Mouse (Mus musculus) NIH3T3 (cell line): ENCODE data around the gene Gm34653.
"Not testable (repeated sequence)": the region's sequence is repeated elsewhere in the genome, so short reads cannot be mapped to it uniquely, and the experiment has no call there.

Experiments
- DNase-seq: peaks from one replicate; pipeline ENCODE4 v3.0.0-alpha.2; 2012; ENCODE audit warnings: low read depth

The Gm34653 gene

DNA sequence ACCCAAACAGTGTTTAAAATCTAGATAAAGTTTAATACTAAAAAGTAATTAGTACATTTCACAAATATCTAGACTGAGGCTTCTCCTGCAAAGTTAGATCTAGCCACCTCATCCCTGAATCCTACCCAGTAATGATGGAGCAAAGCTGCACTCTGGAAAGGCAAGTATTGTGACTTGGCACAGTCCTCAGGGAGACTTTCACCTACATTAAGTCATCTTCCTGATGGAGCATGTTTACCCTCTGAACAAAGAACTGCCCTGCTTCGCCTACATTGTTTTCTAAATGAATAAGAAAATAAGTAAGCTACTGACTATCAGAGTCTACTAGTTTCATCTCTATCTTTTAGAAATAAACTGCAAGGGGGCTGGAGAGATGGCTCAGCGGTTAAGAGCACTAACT, 14.3 kb upstream of the Gm34653 start:
- DNase-seq: no peak

DNA sequence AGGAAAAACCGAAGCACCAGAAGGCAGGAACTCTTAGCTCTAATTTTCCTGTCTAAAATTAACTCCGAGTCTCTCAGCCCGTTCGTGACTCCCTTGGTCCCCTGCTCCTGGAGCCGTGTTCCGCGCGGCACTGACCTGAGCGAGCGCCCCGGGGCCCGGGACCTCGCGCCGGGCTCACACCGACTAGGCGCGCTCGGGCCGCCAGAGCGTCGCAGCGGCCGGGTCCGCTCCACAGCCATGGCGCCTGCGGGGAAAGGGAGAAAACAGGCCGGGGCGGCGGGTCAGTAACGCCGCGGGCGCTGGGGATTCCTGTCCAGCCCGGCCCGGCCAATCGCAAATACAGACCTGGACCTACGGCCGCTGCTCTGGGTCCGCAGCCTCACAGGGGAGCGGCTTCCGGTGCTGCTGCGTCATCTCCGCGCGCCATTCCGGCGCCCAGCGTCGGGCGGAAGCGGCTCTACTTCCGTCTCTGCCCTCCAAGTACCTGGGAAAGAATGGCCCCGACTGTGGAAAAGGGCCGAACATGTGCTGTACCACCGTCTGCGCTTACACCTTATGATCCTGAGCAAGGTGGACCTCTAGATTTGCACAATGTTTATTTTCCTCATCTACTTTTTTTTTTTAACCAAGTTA, 6.9 kb upstream of the Gm34653 start, which contains the start of gene Fbxw2:
Gene Fbxw2 (minus strand): TSS at position 485 of the 633 bp plus-strand sequence.
- DNase-seq: peak; percentile 96

DNA sequence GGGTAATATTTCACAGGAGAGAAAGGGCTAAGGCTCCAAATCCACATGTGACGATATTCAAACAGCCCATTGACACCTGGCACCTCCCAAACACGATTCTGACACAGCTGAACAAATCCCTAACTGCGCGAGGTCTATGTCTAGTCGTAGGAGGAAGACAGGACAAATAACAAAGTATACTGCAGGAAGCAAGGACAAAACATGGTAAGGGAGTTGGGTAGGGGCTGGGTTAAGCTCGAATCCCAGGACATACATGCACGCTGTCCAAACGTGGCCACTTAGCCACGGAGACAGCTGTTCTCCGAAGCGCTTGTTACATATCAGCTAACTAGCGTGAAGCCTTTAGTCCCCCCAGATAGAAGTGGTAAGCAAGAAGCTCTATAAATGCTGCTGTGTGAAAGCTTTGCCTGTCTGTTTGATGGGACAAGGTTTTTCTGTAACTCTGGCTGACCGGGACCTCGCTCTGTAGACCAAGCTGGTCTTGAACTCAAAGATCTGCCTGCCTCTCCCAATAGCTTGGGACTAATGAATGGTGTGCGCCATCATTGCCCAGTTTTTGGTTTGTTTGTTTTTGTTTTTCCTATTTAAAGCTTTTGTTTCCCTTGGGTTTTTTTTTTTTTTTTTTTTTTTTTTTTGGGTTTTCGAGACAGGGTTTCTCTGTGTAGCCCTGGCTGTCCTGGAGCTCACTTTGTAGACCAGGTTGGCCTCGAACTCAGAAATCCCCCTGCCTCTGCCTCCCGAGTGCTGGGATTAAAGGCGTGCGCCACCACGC, 6.2 kb upstream of the Gm34653 start:
- peak; percentile 14 for DNase-seq

DNA sequence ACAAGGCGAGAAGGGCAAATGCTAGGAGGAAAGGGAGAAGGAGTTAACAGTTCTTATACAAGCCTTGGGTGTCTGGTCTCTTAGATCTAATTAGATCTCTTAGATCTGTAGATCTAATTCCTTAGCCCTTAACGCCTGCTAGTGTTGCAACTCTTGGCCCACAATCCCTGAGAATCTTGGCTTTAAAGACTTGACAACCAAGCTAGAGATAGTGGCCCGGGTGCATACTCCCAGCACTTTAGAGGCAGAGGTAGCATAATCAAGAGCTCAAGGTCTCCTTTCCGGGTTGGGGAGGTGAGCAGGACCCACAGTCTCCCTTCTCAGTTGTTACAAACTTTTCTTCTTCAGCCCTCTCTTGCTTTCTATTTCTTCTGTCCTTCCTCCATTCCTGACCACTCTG, 5.2 kb upstream of the Gm34653 start:
- no peak for DNase-seq

DNA sequence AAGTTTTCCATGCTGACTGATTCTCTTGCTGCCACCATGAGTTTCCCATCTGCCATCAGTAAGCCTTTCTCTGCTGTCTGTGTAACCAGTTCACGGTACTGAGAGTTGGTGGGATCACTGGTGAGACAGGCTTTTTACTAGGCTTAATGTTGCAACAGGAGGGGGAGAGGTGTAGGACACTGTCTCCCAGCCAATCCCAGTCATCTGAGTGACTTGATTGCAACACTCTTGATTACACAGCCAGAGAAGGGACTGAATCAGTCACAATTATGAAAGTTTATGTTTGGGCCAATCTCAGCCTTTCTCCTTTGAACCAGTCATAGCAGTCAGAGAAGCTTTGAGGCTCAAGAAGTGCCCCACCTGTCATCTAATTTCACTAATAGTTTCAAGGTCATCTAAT, 4.8 kb upstream of the Gm34653 start:
- DNase-seq: no peak

DNA sequence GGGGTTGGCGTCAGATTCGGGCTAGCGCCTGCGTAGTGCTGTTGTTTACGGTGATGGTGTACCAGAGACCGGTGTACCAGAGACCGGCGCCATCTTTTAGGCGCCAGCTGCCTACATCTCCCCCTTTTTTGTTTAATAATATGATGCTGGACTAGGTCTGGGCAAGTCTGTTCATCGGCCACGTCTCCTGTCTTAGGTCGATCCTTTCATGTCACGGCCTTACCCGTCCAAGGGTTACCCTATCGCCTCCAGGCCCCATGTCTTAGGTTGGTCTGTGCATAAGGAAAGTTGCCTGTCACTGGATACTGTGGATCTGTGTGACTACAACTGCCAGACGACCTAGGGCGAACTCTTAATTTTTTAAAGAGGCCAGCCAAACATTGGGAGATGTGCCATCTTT, 2.7 kb upstream of the Gm34653 start:
- not testable (repeated sequence) for DNase-seq

DNA sequence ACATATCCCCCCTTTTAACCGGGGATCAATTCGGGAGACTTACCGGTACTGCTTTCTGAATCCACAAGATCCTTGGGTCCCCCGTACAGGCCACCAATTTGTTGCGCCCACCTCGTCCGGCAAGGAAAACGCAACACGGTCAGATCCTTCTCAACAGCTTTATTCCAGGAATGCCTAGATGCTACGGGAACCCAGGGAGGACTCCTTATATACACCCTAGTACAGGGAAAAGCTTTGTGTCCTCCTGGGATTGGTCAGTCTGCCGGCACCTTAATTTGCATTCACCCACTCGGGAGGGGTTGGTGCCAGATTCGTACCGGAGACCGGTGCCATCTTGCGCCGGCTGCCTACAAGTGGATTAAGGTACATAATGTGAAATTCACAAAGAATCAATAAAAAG, 817 bp downstream of the Gm34653 start:
- DNase-seq: no peak

DNA sequence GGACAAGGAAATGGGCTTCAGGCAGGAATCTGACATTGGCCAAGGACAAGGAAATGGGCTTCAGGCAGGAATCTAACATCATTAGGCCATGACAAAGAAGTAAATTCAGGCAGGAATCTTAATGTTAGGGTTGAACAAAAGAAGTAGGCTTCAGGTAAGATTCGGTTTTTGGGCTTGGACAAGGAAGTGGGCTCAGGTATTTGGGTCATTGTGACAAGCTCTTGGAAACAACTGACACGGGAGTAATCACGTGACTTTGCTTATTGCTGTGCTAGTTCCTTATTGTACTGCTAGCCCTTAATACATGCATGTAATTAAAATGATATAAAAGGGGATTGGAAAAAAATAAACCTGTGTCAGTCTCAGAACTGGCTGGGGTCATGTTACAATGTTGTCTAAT, 2.9 kb downstream of the Gm34653 start:
- DNase-seq: no peak

DNA sequence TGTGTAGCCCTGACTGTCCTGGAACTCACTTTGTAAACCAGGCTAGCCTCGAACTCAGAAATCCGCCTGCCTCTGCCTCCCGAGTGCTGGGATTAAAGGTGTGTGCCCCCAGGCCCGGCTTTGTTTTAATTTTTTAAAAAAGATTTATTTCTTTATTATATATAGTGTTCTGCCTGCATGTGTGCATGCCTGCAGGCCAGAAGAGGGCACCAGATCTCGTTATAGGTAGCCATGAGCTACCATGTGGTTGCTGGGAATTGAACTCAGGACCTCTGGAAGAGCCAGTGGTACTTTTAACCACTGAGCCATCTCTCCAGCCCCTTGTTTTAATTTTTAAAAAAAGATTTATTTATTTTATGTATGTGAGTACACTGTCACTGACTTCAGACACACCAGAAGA, 7.3 kb downstream of the Gm34653 start:
- peak; percentile 19 for DNase-seq

DNA sequence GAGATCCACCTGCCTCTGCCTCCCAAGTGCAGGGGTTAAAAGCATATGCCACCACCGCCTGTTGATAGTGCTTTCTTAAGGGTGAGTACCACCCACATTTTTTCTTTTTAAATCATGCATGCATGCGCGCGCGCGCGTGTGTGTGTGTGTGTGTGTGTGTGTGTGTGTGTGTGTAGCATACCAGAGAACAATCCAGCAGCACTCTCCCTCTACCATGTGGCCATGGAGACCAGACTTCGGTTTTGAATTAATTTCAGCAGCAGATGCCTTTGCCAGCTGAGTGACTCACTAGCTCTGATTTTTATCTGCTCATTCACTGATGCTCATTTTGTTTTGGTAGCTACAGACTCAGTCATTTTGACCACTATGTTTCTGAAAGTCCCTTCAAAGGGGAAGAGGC, 8.9 kb downstream of the Gm34653 start:
- peak; percentile 73 for DNase-seq

DNA sequence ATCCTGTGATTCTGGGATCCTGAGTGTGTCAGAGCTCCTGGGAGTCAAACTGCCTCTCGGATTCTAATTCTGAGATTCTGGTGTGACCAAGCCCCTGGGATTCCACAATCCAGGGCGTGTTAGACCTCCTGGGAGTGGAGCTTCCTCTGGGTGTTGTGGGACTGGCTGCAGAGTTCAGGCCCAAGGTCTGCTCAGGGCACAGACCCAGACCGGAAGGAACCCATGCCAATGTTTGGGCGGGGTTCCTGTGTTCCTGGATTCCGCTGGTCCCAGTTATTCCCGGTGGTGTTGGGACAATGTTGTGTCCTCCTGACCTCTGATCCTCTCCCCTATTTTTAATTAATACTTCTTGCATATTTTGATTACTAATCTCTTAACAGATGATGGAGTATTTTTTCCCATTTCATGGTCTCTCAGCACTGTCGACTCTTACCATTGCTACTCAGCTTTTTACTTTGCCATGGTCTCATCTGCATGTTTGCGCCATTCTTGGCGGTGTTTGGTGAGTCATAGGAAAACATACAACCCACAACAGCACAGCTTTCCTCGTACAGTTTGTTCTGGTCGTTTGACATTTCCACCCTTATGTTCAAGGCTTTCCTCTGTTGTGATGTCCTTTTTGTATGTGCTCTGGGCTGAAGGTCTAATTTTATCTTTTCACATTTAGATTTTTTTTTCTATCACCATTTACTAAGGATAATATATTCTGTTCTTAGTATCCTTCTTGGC, 10.6 kb downstream of the Gm34653 start:
- peak; percentile 11 for DNase-seq

DNA sequence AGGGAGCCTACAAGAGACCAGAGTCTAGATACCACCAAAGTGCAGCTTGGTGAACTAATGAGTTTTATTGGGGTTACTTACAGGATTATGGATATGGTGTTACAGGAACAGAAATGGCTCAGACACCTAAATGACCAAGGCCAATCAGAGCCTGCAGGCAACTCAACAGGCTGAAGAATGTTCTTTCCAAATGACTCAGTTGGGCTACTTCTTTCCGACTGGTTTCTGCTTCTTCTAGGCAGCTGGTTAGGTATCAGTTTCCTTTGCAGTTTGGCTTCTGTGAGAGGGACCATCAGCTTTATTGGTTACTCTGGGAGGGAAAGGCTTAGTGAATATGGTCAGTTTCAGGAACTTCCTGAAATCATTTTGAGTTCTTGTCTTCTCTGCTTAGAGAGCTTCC, 14.9 kb downstream of the Gm34653 start:
- DNase-seq: no peak

DNA sequence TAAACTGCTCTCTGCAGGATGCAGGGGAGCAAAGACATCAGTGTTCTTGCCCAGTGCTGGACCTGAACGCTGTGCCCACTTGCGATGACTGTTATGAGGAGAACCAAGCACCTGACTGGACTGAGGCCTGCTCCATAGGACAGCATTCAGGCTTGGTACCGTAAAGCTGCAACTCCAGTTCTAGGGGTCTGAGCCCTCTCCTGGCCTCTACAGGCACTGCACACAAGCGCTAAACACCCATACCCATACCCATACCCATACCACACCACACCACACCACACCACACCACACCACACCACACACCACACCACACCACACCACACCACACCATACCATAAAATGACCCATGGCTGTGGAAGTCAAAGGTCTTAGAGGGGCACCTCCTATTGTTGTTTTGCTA, 22.5 kb downstream of the Gm34653 start:
- DNase-seq: peak; percentile 19

DNA sequence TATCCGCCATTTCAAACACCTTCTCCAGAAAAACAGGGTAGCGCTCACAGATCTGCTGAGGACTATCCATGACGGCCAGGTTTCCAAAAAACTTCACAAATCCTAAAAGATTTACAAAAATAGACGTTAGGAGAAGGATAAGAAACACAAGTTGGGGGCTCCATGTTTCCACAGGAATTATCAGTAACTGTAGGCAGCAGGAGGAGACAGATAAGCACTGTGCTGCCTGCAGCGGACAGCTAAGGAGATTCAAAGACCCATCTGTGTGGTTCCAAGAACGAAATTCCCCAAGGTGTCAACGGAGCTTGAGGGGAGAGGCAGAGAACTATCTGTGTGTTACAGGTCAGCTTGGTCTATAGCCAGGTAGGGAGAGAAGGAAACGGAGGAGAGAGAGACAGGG, 24.9 kb downstream of the Gm34653 start:
- no peak for DNase-seq

DNA sequence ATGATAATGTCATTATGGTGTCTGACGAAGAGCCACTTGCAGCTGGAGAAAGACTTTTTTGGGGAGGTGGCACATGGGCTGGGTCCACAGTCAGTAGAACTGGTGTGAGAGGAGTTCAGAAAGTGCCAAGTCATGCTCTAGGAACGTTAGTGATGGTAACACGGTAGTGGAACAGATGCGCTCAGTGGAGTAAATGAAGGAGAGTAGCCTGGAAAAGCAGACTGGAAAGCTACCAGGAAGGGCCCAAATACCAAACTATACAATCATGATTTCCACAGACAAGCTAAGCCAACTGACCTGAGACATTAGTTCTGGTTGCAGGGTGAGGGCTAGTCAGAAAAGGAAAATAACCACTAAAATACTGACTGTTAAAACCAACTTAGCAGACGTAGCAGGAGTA, 36.9 kb downstream of the Gm34653 start:
- peak; percentile 82 for DNase-seq

DNA sequence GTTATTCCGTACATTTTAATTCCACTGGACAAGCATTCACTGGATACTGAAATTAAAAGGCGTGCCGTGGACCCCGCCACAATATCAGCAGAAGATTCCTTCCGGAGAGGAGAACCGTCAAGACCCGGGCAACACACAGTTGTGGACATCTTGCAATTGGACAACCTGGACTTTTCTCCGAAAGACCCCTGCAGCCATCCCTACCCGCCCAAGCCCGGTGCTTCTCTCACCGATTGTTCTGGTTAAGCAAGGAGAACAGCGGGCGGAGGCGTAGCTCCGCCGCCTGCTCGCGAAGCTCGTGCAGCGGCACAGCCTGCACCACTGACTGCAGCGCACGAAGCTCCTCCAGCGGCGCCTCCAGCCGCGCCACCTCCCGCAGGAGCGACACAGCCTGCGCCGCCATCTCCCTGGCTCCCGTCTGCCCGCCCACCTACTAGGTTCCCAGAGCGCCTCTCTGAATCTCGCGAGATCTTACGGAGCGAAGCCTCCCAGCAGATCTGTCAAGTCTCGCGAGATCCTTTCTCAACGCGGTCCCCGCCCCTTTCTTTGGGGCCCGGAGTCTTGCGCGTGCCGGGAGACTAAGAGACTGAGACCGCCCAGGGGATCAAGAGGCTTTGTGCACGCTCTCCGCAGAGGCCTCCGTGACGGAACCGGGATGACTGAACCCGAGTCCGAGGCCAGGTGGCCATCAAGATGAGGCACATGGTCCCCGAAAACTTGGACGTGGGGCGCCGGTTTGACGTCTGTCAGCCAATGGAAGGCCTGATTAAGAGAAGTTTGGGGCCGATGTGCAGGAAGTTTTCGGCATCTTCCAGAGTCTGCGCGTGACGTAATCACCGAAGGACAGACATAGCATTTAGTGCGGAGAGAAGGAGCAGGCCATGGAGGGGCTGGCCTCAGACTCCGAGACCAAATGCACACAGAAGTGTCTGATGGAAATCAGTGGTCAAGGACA, 38.0 kb downstream of the Gm34653 start:
- DNase-seq: peak; percentile 99

DNA sequence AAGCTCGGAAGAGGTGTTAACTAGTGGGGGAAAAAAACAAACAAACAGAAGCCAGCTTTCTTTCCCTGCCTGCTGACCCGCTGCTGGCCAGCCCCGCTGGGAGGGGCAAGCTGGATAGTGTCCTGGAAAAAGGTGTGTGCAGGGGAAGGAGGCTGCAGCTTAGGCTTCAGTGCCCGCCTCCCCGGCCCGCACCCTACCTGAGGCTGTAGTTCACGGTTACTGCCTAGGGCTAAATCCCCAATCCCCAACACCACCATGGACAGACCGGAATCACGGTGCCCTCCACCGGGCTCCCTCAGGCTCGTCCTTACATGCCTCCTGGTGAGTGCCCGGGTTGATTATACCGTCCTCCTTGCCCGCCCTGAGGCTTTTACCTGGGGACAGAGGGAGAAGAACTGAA, 41.5 kb downstream of the Gm34653 start, which contains the start of gene Cutal:
Gene Cutal (plus strand): TSS at position 126 of the 400 bp plus-strand sequence.
- no peak for DNase-seq

DNA sequence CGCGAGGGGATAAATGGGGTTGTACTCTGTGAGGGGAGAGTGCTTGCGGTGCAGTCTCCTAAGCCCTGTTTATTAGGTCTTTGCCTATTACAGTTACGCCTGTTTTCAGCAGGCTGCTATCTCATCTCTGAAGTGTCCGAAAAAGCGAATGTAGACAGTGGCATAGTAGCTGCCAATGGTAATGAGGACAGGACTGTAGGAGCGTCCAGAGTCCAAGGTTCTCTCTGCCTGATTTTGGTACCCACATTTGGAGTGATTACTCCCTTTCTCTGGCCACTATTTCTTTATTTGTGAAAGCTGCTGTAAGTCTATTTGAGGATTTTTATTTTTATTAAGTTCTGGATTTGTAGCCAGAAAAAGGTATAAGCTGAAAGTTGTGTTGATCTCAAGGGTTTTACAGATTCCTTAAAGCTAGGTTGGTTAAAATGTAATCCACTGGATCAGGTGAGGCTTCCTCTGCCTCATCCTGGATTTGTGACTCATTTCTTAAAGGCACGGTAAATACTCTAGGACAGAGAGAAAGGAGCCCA, 42.1 kb downstream of the Gm34653 start, which contains the start of gene Psmd5:
Gene Psmd5 (minus strand): TSS at position 153 of the 530 bp plus-strand sequence.
- DNase-seq: no peak

DNA sequence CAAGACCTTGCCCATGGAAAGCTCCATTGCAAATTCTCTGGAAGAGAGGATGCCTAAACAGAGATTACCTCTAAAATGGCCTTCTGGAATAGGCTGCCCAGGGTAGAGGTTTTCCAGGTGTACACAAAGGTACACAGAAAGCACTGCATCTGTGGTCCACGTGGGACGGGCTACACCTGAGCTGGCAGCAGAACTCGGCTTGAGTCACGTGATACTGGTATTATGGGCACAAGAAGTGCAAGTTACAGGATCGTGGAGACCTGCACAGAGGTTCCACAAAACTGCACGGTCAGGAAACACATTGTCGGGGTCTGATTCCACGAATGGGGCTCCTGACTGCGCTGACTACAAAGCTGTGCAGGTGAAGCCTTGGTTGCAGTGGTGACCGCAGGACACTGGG, 47.2 kb downstream of the Gm34653 start:
- DNase-seq: no peak

DNA sequence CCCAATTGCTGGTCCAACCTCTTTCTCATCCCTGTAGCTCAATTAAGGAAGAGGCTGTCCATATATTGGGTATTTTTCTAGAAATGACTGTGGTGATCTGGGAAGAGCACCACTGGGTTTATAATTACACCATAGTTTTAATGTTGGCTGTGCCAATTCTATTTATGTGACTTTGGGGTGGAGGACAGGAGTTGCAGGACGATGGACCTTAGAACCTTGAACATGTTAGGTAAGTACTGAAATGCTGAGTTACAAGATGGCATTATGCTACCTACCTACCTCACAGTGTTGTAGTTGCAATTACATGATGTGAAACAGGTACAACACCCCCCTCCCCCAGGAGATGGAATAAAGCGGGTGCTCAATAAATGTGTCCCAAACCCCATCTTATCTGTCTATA, 50.0 kb downstream of the Gm34653 start:
- DNase-seq: no peak

DNA sequence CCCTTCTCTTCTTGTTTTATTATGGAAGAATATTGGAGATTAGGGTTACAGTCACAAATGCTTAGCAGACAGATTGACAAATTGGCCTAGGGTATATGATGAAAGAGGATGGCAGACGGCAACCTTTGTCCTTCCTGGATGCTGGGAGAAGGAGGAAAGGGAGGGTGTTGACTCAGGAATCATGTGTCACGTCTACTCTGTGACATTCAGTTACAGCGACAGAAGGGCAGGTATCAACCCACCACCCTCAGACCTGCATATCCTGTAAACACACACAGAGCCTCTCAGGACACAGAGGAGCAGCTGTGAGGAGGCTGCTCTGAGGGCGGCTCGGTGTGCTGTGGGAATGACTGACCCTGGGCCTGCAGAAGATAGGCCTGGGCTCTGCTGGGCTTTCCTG, 50.4 kb downstream of the Gm34653 start:
- no peak for DNase-seq
